Mouse (Mus musculus) left cerebral cortex, postnatal 10 days (tissue): ENCODE results near the gene Kif17. TPM values are rescaled to one million over a fixed set of nuclear protein-coding genes. Genes with fewer than 3 reads are reported as not detected.

Experiments used
- DNase-seq, 2 experiments: peaks; one replicate each; pipeline ENCODE4 v3.0.0; 2021 to 2022; ENCODE audit warnings: low spot score in 2 of 2, mixed read lengths in 1 of 2; ENCODE audit errors: extremely low spot score in 1 of 2
- intact Hi-C: fragments of 180-260 bp; cut with DNase I; formaldehyde crosslinking; loops from one replicate; pipeline ENCODE4 v1.15.1; 2025
- total RNA-seq, 2 experiments: library from RNA; stranded (reverse); gene quantifications; 2 replicates each; pipeline ENCODE4 v1.2.3; 2021

Kif17 gene
- total RNA-seq, 2 experiments from 2014 or later: 15.1 to 15.4 TPM

DNA sequence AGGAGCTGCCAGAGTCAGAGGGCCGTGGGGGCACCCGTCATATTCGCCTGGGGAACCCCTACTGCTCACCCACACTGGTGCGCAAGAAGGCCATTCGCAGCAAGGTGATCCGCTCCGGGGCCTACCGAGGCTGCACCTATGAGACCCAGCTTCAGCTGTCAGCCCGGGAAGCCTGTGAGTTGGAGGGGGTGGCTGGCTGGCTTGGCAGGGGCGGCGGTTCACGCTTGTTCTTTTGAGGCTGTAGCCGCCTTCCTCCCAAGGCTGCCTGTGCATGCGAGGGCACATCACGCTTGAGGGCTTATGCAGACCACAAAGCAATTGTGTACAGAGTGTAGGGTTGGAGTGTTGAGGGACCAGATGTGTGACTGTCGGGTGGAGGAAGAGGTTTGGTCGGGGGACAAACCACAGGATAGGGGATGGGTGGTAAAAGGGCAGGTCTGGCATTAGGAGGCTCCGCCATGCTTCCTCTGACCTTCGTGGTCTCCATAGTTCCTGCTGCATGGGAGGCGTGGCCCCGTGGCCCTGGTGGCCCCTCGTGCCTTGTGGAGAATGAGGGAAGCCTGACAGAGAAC is 7.0 kb downstream of the Kif17 start:
- DNase-seq: peak in 1 of 2 experiments; percentile 26
- intact Hi-C loops: no loop called here

DNA sequence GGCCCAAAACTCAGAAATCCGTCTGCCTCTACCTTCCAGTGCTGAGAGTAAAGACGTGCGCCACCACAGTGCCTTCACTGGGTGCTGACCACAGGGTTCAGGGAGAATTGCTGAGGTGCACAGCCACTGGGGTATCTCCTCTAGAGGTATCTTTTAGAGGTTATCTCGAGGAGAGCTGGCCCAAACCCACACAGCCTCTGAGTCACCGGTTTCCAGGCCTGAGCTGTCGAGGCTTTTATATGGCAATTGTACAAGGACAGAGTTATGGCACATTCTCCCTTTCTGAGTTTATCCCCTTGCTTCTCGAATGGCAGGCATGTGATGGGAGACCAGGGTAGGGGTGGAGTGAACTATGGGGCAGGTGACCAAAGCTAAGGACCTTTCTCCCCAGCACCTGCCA is 8.4 kb downstream of the Kif17 start:
- DNase-seq: no peak
- intact Hi-C loops: no loop called here

DNA sequence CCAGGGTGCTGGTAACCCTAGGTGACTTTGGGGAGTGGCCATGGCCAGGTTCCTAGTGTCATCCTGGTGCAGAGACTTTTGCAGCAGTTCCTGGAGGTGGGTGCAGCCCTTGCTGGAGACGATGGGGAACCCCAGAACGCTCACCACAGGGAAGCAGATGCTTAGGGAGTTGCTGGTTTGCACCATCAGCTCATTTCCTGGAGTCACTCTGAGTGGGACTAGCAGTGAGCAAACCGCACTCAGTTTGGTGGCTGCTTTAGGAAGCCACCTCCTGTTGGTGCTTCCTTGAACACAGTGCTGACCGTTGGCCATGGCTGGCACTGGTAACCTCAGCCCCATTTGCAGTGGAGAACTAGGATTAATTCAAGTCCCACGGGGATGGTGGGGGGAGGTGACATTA is 9.2 kb downstream of the Kif17 start:
- no peak for DNase-seq
- intact Hi-C loops: no loop called here

DNA sequence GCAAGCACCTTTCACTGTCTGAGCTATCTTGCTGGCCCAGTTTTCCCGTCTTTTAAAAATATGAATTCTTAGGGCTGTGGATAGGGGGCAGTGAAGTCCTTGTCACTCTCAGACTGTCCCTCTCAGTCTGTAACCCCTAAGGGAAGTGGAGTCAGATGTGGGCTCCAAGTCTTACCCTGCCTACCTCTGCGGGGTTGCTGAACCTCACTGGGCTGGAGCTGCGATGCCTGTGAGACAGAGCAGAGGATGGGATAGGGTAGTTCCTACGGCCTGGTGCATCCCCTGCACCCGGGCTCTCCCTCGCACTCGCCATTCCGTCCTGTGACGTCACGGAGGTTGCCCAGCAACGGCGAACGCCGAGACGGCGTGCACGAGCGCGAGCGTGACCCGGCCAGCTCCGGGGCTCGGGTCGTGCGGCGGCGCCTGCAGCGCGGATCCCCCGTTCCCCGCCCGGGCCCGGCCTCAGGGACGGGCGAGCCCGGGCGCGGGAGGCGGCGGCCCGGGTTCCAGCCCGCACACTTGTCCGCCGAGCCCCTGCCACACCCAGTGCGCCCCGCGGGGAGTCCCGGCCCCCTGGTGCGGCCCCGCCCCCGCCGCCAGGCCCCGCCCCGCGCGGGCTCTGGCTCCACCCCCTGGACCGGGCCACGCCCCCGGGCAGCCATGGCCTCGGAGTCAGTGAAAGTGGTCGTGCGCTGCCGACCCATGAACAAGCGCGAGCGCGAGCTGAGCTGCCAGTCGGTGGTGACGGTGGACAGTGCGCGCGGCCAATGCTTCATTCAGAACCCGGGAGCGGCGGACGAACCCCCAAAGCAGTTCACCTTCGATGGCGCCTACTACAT is 11.8 kb downstream of the Kif17 start:
- peak; percentile 82 to 94 for DNase-seq
- intact Hi-C loops: no loop called here

DNA sequence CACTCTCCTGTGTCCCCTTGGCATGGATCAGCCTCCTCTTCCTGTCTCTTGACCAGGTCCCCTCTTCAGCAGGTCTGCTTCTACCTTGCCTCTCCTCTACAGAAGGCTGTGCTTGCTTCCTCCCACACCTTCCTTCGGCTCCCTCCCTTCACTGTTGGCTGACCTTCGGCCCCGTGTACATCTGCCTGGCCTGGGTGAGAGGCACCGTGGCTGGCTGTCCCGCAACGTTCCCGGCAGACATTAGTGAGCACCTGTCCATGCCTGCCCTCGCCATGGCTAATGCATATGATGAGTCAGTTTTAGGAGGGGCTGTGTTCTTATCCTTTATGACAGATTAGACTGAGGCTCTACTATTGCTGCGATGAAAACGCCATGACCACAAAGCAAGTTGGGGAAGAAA is 17.6 kb downstream of the Kif17 start:
- DNase-seq: no peak
- intact Hi-C loops: no loop called here

DNA sequence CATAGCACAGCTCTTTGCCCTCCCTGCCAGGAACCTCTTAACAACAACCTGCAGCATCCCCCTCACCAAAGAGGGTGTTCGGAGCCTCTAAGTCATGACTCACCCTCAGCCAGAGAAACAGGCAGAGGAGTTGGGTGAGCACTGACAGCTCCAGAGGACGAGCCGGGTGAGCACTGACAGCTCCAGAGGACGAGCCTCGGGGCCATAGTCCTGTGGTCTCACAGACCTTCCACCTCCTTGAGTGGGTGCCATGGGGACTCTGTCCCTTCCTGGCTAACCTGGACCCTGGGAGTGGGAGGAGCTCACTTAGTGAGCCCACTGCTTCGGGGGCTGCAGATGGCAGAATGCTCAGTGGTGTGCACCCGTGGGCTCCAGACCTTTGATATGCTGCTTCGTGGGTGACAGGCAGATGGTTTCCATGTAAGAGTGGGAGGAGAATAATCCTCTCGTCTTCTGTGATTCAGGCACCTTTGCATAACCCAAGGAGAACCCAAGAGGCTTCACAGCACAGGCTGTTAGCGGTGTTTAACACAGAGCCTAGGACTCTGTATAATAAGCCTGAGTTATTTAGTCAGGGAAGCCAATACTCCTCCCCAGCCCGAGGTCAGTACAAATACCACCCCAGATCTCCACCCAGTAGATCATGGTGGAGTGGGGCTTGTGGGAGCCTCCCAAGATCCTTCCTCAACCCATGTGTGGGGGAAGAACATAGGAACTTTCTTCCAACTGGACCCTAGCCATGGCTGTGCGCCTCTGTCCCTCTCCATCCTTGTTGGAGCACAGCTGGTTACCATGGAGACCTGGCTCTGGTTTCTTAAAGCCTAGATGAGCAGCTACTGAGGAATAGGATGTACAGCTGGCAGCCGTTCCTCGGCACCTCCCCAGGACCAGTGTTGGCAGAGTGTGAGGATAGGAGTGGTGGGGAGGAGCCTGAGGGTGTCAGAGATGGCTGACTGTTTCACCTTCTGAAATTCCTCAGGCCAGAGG is 22.1 kb downstream of the Kif17 start:
- intact Hi-C loops: no loop called here
- DNase-seq: peak in 1 of 2 experiments; percentile 48

DNA sequence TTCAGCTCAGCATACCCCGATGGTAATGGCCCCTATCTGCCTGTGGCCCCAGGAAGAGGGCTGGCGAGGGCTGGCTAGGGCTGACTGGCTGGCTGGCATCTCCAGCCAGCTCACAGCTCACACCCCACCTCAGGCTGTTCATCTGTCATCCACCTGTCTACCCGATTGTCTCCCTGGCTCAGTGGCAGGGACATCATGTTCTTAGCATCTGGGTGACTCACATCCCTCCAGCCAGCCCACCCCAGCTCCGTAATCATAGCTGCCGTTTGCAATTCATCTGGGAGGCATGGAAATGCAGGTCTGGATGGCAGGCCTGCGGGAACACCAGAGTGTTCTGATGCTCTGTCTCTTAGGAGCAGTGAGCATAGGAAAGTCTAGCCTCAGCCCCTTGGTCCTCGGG is 28.1 kb downstream of the Kif17 start:
- DNase-seq: no peak
- intact Hi-C loops: no loop called here

DNA sequence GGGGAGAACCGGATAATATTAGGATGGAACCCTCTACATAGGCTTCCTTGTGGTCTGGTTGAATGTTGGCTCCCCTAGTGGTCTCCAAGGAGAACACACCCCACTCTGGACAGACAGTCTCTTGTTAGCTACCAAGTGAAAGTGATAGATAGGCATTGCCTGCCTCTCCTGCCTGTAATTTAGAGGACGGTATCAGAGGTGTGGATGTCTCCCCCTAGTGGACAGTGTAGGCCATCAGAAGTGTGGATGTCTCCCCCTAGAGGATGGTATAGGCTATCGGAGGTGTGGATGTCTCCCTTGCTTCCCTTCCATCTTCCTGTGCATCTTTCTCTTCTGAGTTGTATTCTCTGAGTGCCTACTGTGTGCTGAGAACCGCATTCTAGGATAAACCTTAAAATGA is 32.6 kb downstream of the Kif17 start:
- intact Hi-C loops: no loop called here

DNA sequence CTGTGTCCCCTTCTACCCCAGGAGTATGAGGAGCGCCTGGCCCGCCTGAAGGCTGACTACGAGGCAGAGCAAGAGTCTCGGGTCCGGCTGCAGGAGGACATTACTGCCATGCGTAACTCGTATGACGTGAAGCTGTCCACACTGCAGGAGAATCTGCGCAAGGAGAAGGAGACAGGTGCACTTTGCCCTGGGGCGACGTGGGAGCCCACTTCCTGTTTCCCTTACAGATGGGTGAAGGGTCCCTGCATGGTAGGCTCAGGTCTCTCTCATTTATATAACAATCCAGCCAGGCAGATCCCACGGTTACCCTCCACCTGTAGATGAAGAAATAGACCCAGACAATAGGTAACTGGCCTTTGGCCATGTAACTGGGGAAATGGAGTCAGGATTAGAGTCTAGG is 36.2 kb downstream of the Kif17 start:
- intact Hi-C loops: no loop called here
- DNase-seq: no peak

More for the DNA sequence above, 32.6 kb downstream of the Kif17 start:
- peak; percentile 47 to 62 for DNase-seq

DNA sequence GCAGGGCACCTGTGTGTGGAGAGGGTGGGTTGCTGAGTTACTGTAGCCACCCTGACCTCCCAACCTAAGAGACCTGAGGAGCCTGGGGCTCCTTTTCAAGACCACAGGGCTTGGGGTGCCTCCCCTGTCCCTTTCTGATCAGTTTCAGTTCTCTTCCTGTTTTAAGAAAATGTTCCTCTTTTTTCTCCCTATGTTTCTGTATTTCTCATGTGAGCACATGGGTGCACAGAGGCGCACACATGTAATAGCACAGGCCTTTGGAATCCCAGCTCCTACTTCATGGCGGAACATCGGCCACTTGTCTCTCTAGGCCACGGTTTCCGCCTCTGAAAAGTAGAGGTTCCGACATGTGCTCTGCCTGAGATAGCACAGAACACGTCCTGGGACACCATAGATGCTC is 38.5 kb downstream of the Kif17 start:
- no peak for DNase-seq
- intact Hi-C loops: no loop called here

DNA sequence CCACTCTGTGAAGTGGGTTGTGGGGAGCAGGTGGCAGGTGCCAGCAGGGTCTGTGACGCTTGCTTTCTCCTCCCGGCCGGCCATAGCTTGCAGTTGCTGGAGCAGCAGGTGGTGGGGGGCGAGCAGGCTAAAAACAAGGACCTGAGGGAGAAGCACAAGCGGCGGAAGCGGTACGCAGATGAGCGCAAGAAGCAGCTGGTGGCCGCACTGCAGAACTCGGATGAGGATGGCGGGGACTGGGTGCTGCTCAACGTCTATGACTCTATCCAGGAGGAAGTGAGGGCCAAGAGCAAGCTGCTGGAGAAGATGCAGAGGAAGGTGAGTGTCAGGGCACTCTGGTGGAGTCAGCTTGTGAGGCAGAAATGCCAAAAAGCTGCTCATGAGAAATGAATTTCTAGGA is 41.8 kb downstream of the Kif17 start:
- no peak for DNase-seq
- intact Hi-C loops: no loop called here

DNA sequence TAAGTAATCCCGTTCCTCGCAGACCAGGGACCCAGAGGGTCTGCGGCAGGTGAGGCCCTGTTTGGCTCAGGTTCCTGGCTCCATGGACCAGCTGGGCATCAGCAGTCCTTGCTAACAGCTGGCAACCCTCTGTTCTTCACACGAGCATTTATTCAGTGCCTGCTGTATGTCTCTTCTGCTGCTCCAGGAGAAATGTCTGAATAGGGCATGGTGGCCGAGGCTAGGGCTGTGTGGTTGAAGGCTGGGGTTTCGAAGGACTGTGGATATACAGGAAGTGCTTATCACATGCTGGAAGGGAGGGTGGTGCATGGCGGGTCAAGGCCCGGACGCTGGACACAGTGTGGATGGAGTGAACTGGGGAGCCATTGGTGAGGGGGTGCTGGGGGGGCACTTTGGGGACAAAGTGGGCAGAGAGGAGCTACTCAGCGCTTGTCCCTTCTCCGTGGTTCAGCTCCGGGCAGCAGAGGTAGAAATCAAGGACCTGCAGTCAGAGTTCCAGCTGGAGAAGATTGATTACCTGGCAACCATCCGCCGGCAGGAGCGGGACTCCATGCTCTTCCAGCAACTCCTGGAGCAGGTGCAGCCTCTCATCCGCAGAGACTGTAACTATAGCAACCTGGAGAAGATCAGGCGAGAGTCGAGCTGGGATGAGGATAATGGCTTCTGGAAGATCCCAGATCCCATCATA is 43.2 kb downstream of the Kif17 start:
- DNase-seq: no peak
- intact Hi-C loops: no loop called here

DNA sequence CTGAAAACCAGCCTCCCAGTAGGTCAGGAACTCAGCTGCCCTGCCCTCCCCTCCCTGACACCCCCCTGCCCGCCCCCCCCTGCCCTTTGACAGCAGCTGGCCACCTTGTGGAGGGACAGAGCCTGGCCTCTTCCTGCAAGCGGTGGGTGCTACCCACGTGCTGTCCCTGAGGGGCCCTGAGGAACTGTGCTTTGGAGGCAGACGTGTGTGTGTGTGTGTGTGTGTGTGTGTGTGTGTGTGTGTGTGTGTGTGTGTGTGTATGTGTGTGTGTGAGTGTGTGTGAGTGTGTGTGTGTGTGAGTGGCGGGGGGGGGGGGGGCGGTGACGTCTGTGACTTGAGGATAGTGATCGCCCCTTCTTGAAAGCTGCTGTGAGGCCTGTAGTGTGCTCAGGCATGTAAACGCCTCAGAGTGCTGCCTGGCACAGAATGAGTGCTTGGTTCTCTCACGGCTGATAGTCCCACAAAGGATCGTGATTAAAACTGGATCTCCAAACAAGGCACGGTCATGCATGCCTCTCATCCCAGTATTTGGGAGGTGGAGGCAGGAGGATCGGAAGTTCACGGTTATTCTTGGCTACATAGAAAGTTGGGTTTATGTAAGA is 43.8 kb downstream of the Kif17 start:
- intact Hi-C loops: no loop called here

DNA sequence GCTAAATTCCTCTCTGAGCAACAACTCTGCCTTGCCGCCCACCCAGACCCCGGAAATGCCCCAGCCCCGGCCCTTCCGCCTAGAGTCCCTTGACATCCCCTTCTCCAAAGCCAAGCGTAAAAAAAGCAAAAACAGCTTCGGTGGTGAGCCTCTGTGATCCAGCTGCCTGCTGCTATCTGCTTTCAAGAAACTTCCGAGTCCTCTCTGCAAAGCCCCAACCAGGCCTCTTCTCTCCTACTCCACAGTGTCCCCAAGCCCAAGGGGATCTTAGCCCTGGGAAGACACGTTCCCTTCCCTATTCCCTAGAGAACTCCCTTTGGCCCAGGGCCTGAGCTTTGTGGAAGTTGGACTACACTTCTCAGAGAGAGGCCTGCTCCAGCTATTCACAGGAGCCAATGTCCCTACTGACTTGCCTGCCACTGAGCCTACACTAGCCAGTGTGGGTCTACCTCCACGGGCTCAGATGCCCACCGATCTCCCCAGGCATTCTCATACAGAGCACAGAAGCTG is 51.1 kb downstream of the Kif17 start:
- intact Hi-C loops: no loop called here
- DNase-seq: no peak

More for the DNA sequence above, 43.8 kb downstream of the Kif17 start:
- no peak for DNase-seq

DNA sequence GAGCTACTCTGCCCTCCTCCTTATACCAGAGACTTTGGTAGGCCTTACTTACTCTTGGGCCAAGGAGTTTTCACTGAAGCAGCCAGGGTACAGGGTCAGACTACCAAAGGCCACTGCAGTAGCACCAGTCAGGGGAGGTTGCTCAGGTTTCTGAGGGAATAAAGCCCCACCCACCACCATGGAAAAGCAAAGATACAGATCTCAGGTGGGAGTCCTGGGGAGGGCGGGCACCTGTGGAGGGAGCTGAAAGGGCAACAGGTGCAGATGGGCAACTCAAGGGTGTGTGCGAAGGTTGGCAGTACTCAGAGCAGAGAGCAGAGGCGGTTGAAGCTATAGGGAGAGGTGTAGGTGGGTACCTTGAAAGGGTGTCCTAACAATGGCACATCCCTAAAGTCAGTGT is 52.8 kb downstream of the Kif17 start:
- DNase-seq: no peak
- intact Hi-C loops: no loop called here

DNA sequence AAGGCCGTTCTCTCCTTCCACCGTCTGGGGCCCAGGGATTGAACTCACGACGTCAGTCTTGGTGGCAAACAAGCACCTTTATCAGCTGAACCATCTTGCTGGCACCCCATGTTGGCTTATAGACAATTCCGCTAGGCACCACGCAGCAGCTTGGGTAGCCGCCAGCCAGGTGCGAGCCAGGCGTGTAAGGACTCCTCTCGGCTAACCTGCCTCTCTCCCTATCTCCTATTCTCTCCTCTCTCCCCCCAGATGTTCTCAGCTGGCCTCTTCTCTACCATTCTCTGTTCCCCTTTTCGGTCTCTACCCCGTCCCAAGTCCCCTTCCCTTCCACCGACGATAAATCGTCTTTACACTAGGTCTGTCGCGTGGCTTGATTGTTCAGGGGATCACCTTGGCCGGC is 53.5 kb downstream of the Kif17 start:
- no peak for DNase-seq
- intact Hi-C loops: no loop called here

DNA sequence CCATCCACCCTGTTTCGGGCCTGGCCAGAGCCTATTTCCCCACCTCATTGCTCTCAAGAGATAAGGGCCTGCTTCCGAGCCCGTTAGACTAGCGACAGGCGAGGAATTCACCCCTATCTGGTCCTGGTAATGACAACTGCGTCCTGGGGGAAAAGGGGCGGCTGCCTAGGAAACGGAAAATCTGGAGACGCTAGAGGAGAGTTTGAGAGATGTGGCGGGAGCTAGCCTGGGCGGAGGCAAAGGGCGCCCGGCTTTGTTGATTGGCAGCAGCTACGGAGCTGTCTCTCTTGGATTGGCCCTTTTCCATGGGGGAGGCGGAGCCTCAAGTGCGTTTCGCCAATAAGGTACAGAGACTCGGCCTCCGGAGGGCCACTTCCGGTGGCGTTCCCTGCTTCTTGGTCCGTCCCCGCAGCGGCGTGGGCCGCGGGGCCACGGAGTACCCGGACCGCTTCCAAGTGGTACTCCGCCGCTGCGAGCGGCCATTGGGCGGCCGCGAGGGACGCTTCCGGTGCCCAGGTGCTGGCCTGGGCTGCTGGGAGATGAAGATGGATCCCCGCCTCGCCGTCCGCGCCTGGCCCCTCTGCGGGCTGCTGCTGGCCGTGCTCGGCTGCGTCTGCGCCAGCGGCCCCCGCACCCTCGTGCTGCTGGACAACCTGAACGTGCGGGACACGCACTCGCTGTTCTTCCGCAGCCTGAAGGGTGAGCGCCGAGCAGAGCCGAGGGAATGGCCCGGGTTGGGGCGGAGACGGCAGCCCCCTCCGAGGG is 54.3 kb downstream of the Kif17 start, which contains the start of gene Ddost:
Ddost (plus strand) TSS at position 391 of the 765 bp plus-strand sequence.
- peak; percentile 99 to 100 for DNase-seq
- intact Hi-C loops: no loop called here

DNA sequence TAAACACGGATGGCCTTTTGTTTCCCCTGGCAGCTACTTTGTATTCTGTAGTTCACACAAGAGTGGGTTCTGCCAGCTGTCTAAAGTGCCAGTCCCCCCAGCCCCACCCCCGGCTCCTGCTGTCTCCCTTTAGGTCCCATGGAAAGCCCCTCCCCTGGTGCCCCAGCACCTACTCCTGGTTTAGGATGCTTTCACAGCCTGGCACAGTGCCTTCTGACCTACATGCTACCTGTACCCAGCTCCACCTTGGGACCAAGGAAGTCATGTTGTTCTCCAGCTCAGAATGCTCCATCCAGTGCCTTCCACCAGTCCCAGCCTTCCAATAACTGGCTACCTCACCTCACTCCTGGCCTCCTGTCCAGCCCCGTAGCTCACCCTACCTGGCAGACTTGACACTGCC is 56.8 kb downstream of the Kif17 start:
- no peak for DNase-seq
- intact Hi-C loops: no loop called here
